Mouse (Mus musculus) cerebellum, adult 2 months (tissue): ENCODE results near the gene Ints2.

Source experiments
- CTCF ChIP-seq: fragments of 200-500 bp; IDR thresholded peaks from 2 replicates; pipeline ENCODE4 v1.5.1; 2011; ENCODE audit warnings: low read depth, mild to moderate bottlenecking, control low read depth, low read length, moderate library complexity, borderline replicate concordance; ENCODE audit not compliant: insufficient read depth
- POLR2A ChIP-seq: fragments of 200-500 bp; IDR thresholded peaks from 2 replicates; pipeline ENCODE4 v1.6.1; 2011; ENCODE audit warnings: low read length, control low read depth, borderline replicate concordance; ENCODE audit not compliant: insufficient read depth

GRCm38 (mm10) chr11:86205876-86206275 is 51.5 kb downstream of the Ints2 start:
- TF ChIP-seq CTCF (no peak), POLR2A (no peak)
